Mouse (Mus musculus): ENCODE results near the gene Dnah17.

- TF ChIP-seq CTCF (IDR thresholded peaks at IDR 0.05; ENCODE audit: low read depth) = no peak
- no peak for TF ChIP-seq EP300 (IDR thresholded peaks at IDR 0.05; ENCODE audit: low read depth)
Observed at GRCm38 (mm10) chr11:118165681-118166080, 35.2 kb upstream of the Dnah17 start.

Data from liver, postnatal 0 days (tissue).